Mouse (Mus musculus) thymus, adult 18-20 months (tissue): ENCODE measurements around the gene Il1r2.

Experiments used
- DNase-seq, 2 experiments: peaks; one replicate each; pipeline ENCODE4 v3.0.0; 2022; ENCODE audit warnings: mixed read lengths in 2 of 2

The Il1r2 gene

GRCm38 (mm10) chr1:40061359-40061758 is 12.5 kb upstream of the Il1r2 start:
- DNase-seq = no peak

DNA sequence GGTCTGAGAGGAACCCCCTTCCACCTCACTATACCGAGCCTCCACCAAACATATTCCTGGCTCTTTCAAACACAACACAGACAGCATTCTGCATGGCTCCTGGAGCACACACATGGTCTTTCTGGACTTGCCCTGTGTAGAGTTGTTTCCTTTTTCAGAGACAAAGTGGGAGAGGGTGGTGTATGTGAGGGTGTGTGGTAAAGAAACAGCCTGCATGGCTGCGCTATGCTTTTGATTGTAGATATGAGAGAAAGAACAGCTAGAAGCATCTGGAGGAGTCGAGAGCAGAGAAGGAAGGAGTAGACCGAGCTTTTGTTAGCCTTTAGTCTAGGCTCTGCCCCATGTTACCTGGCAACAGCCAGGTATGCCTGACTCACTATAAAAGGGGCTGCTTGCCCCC is 10.5 kb upstream of the Il1r2 start:
- no peak for DNase-seq

DNA sequence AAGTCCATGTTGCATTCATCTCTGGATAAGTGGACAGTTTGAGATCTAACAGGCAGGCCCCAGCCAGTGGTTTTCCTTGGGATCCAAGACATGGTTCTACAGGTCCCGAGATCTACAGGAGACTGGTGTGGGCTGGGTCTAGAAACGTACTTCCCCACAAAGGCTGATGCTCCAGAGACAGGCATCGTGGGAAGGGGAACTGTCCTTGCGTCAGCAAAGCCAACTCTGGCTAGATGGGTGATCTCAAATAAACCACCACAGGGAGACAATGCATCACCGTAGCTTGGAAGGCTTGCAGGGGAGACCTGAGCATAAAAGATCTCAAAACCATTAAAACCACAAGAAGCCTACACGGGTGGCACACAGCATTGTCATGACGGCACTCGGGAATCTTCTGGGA is 9.4 kb upstream of the Il1r2 start:
- no peak for DNase-seq

DNA sequence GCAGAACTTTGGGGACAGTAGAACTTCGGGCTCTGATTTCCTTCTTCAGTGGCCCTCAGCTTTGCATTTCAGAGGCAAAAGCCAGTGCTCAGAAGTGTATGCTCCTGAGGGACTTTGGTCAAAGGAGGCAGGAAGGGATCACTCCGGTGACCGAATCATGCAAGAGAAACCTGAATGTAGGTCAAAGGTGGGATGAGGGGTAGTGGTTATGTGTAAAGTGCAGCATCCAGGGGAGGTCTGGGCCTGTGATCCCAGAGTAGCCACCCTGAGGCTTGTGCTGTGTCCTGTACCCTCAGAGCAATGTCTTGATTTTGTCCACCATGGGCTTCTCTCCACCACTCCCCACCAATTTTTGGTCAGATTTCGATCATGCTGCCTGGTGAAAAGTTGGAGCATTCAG is 1.3 kb upstream of the Il1r2 start:
- DNase-seq = no peak

GRCm38 (mm10) chr1:40077328-40077727 is 3.4 kb downstream of the Il1r2 start:
- no peak for DNase-seq

- no peak for DNase-seq
Measured at GRCm38 (mm10) chr1:40081041-40081440, 7.2 kb downstream of the Il1r2 start.

- no peak for DNase-seq
Measured at GRCm38 (mm10) chr1:40084386-40084785, 10.5 kb downstream of the Il1r2 start.

DNA sequence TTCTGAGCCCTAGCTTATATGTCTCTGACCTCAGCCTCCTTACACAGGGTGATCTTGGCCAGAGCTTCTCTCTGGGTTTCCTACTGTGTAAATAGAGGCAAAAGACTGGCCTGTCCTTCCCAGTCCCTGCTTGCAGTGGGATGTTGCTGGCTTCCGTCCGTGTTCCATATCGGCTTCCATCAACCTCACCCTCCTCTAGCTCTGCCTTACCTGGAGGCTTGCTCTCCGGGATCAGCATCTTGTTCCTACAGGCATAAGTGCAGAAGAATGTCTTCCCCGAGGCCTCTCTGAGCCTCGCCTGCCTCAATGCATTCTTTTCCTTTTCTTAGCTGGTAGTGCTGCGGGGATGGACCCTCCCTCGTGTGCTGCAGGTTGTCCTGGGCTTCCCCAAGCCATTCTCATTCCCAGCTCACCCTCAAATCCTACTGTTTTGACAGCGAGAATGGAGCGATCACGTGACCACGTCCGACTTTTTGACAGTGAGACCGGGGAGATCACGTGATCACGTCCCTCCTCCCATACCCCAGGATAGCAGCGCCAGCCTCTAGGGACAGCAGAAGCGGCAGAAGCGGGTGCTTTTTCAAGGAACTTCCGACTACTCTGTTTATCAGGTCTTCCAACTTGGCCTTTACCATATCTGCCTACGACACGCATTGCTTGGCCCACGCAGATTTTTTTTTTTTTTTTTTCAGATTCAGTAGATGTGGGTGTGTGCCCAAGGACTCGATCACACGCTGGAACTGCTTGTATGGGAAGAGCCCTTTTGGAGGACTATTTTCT is 11.7 kb downstream of the Il1r2 start:
- DNase-seq = peak; percentile 41 to 61

DNA sequence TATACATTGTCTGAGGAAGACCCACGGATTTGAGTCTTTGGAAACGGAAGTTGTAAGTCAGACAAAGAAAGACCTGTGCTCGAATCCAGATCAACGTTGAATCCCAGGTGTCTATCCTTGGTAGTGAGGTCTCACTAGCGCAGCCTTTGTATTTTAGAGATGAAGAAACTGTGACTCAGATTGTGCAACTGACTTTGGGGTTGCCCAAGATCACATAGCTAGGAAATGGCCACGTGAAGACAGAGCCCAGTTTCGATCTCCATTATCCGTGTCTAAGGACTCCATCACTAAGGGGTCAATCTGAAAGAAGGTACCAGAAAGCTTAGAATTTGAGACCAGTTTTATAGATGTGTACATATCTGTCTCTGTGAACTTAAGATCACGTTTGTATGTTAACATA is 17.3 kb downstream of the Il1r2 start:
- DNase-seq = no peak

- no peak for DNase-seq
Measured at GRCm38 (mm10) chr1:40092541-40092940, 18.7 kb downstream of the Il1r2 start.

GRCm38 (mm10) chr1:40094601-40095304 is 20.9 kb downstream of the Il1r2 start:
- no peak for DNase-seq

DNA sequence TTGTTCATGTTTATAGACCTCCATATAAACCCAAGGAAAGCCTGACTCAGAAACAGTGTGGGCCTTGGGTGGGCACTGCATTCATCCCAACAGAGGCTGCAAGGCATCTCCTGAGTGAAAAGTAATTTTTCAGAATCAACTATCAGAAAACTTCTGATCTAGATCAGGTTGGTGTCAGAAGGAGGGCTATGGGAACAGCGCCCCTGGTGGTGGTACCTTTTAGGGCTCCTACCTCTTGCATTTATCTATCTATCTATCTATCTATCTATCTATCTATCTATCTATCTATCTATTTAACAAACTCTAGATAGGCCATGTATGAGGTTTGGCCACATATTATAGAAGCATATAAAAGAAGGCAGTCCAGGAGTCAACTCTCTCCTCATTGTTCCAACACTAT is 21.7 kb downstream of the Il1r2 start:
- DNase-seq = no peak

DNA sequence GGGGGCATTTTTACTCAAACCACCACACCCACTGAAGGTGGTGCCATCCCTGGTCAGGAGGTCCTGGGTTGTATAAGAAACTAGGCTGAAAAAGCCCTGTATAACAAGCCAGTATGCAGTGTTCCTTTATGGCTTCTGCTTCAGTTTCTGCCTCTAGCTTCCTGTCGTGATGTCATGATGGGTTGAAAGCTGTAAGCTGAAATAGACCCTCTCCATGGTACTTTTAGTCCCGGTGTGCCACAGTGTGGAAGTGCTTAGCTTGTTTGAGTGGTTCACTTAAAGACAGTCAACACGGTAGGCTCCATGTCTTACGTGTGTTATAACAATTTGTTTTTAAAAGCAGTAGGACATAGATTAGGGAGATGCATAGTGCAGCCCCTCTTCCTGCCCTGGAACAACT is 32.4 kb downstream of the Il1r2 start:
- no peak for DNase-seq

- DNase-seq = no peak
Measured at GRCm38 (mm10) chr1:40106719-40107118, 32.8 kb downstream of the Il1r2 start.

GRCm38 (mm10) chr1:40107971-40108749 is 34.3 kb downstream of the Il1r2 start:
- DNase-seq = no peak

- DNase-seq = no peak
Measured at GRCm38 (mm10) chr1:40109736-40110135, 35.9 kb downstream of the Il1r2 start.

DNA sequence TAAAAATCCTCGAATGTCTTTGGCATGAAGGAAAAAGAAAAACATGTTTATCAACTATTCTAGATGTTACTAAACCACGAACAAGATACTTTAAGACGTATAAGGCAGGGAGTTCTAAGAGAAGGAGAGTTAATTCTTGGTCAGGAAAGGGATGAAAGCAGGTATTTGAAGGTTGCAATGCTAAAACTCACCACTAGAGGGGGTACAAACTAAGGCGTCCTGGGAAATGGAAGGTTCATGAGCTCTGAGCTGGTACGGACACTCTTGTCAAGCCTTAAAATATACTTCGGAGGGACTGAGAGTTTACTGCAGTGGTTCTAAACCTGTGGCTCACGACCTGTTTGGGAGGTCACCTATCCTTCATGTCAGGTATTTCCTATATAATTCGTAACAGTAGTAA is 41.4 kb downstream of the Il1r2 start:
- no peak for DNase-seq

DNA sequence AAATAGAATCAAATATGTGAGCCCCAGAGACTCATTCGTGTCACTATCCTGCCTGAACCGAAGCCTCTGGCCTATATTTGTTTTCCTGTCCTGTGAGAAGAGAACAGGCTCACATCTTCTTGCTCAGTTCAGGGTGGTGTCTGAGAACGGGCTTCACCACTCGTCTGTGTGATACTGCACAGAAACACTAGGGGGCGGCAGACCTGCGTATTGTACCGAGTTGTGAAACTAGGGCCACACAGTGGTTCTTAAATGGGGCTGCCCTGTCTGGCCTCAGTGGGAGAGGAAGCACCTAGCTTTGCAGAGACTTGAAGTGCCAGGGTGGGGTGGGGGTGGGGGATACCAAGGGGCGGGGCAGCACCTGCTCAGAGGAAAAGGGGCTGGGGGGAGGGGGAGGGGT is 42.5 kb downstream of the Il1r2 start:
- DNase-seq = peak; percentile 29 to 38

DNA sequence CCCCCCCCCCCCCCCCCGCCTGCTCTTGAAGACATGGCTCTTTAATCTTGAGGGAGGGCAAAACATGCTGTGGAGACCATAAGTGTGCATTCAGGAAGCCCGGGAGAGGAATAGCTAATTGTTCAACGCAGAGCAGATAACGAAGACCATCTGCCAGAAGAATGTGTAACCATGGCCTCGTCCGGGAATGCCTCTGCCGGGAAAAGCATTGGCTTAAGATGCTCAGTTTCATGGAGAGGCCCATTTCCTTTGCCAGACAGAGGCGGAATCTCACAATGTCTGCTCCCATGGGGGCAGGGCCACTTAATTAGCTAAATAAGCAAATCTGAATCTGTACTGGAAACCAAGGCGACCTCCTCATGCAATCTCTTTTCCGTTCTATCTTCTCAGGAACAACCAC is 43.7 kb downstream of the Il1r2 start:
- no peak for DNase-seq

DNA sequence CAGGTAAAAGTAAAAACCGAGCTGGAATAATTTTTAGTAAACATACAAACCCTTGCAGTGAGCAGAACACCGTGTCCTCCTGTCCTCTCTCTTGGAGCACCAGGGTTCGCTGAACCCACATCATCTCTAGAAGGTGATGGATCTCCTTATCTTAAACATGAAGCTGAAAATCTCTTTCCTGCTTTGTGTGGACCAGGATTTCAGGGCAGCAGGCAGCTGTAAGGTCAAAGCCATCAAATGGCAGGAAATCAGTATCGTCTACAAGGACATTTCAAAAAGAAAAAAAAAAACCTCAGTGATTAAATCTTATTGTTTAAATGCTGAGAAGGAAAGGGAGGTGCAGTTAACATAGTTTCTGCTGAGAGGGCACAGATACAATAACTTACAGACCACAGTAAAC is 50.4 kb downstream of the Il1r2 start:
- no peak for DNase-seq

GRCm38 (mm10) chr1:40128481-40128880 is 54.6 kb downstream of the Il1r2 start:
- no peak for DNase-seq

- no peak for DNase-seq
Measured at GRCm38 (mm10) chr1:40129321-40129720, 55.4 kb downstream of the Il1r2 start.

DNA sequence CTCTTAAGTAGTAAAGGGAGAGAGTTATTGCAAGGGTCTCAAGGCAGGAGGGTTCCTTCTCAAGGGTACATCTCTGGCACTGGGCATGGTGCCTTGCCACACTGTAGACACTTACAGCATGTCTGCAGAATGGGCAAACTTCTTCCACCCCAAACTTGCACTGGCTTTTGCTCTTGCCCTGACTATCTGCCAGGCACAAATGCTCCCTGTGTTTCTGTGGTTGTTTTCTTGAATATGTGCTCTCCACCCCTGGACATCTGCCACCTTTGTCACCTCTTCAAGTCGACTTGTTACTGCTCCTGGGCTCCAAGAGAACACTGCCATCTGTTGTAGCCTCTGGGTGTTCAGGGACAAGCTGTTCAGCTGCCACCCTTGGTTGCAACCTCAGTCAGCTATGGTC is 57.8 kb downstream of the Il1r2 start:
- no peak for DNase-seq

DNA sequence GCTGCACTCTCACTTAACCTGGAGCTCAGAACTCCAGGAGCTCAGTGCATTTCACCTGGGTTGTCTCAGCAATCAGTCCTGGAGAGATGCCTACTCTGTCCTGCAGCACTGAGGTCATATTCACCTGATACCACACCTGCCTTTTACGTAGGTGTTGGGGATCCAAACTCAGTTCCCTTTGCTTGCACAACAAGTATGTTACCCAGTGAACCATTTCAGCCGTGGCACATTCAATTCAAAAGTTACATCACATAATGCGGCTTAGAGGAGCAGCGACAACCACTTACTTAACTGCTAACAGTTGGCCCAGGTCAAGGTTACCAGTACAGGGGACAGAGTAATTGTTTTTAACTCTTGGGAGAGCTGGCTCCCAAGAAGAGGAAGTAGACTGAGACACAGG is 58.8 kb downstream of the Il1r2 start:
- DNase-seq = no peak
